Mouse (Mus musculus): ENCODE measurements around the gene Ankrd13c. TPM values are rescaled to one million over a fixed set of nuclear protein-coding genes. Genes with fewer than 3 reads are reported as not detected.

The Ankrd13c gene
- polyA plus RNA-seq, 1 experiment from 2014 or later, result 26.4 TPM

- H3K9ac ChIP-seq (ENCODE audit: low read depth, low read length), result no peak overlapping the region
- H3K9me3 ChIP-seq (ENCODE audit: control insufficient read depth, low read length), result no peaks in the 10 kb centered on the region
- no peaks in the 10 kb centered on the region for H3K4me1 ChIP-seq (ENCODE audit: control insufficient read depth, insufficient read depth, low read length)
- no peak for ATAC-seq (ENCODE audit: low FRiP score, low TSS enrichment)
- 79% methylated on average over 3 of the region's 3 CpGs for WGBS
- H3K4me2 ChIP-seq (replicated peaks; ENCODE audit: low read depth, low read length), result no peak overlapping the region
- no peak overlapping the region for H3K4me3 ChIP-seq (ENCODE audit: low read length)
- no peaks in the 10 kb centered on the region for H3K36me3 ChIP-seq (ENCODE audit: control insufficient read depth, insufficient read depth, low read length)
- no peak overlapping the region for H3K27ac ChIP-seq (ENCODE audit: low read depth, low read length)
- H3K27me3 ChIP-seq (ENCODE audit: control insufficient read depth, insufficient read depth, low read length), result no peaks in the 10 kb centered on the region
Measured at GRCm38 (mm10) chr3:157934301-157934823, 12.7 kb upstream of the Ankrd13c start.

DNA sequence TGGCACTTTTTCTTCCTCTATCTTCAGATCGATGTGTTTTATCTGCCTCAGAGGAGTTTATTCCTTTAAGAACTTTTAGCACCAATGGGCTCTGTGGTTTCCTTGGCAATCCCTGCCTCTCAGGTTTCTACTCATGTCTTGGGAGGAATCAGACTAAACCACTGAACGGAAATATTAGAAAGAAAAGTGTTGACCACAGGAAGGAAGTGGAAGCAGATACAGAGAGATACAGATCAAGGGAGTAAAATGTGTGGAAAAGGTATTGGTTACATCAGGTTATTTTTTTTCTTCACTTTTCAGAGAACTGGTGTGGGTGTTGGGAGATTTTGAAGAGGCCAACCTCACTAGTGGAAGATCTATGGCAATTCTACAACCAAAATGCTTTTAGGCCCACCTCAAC is 8.5 kb upstream of the Ankrd13c start:
- no peak for ATAC-seq (ENCODE audit: low FRiP score, low TSS enrichment)
- 69% methylated on average over 2 of the region's 2 CpGs for WGBS
- H3K9ac ChIP-seq (ENCODE audit: low read depth, low read length), result no peak overlapping the region

GRCm38 (mm10) chr3:157947383-157948280 is 593 bp downstream of the Ankrd13c start:
- Histone ChIP-seq H3K4me2 (replicated peaks; ENCODE audit: low read depth, low read length) (peak overlapping the region; percentile 70), H3K9ac (ENCODE audit: low read depth, low read length) (peak overlapping the region; percentile 88), H3K27ac (ENCODE audit: low read depth, low read length) (peak overlapping the region; percentile 97), H3K36me3 (ENCODE audit: control insufficient read depth, insufficient read depth, low read length) (no peaks in the 10 kb centered on the region), H3K4me3 (ENCODE audit: low read length) (peak overlapping the region; percentile 95), H3K9me3 (ENCODE audit: control insufficient read depth, low read length) (no peaks in the 10 kb centered on the region), H3K27me3 (ENCODE audit: control insufficient read depth, insufficient read depth, low read length) (no peaks in the 10 kb centered on the region), H3K4me1 (ENCODE audit: control insufficient read depth, insufficient read depth, low read length) (peaks cover 7% of the 10 kb centered on the region; the same call in 1 of the 2 replicates)
- WGBS, result under 1% methylated on average over 86 of the region's 93 CpGs
- ATAC-seq (ENCODE audit: low FRiP score, low TSS enrichment), result peak; percentile 78

More for the DNA sequence above, 8.5 kb upstream of the Ankrd13c start:
- Histone ChIP-seq H3K27ac (ENCODE audit: low read depth, low read length) (no peak overlapping the region), H3K36me3 (ENCODE audit: control insufficient read depth, insufficient read depth, low read length) (no peaks in the 10 kb centered on the region), H3K9me3 (ENCODE audit: control insufficient read depth, low read length) (no peaks in the 10 kb centered on the region), H3K4me3 (ENCODE audit: low read length) (no peak overlapping the region), H3K4me2 (replicated peaks; ENCODE audit: low read depth, low read length) (no peak overlapping the region), H3K27me3 (ENCODE audit: control insufficient read depth, insufficient read depth, low read length) (no peaks in the 10 kb centered on the region), H3K4me1 (ENCODE audit: control insufficient read depth, insufficient read depth, low read length) (no peaks in the 10 kb centered on the region)

- no peak overlapping the region for H3K4me2 ChIP-seq (replicated peaks; ENCODE audit: low read depth, low read length)
- no peak overlapping the region for H3K27ac ChIP-seq (ENCODE audit: low read depth, low read length)
- H3K4me3 ChIP-seq (ENCODE audit: low read length), result no peak overlapping the region
- no peak overlapping the region for H3K9ac ChIP-seq (ENCODE audit: low read depth, low read length)
- H3K4me1 ChIP-seq (ENCODE audit: control insufficient read depth, insufficient read depth, low read length), result peaks cover 7% of the 10 kb centered on the region; the same call in 1 of the 2 replicates
- H3K36me3 ChIP-seq (ENCODE audit: control insufficient read depth, insufficient read depth, low read length), result no peaks in the 10 kb centered on the region
- no peak for ATAC-seq (ENCODE audit: low FRiP score, low TSS enrichment)
- H3K27me3 ChIP-seq (ENCODE audit: control insufficient read depth, insufficient read depth, low read length), result no peaks in the 10 kb centered on the region
- WGBS, result 85% methylated on average over 2 of the region's 2 CpGs
- H3K9me3 ChIP-seq (ENCODE audit: control insufficient read depth, low read length), result no peaks in the 10 kb centered on the region
Measured at GRCm38 (mm10) chr3:157952716-157953115, 5.7 kb downstream of the Ankrd13c start.

GRCm38 (mm10) chr3:157955466-157955865 is 8.4 kb downstream of the Ankrd13c start:
- no peak for ATAC-seq (ENCODE audit: low FRiP score, low TSS enrichment)
- no peak overlapping the region for H3K9ac ChIP-seq (ENCODE audit: low read depth, low read length)
- H3K27me3 ChIP-seq (ENCODE audit: control insufficient read depth, insufficient read depth, low read length), result no peaks in the 10 kb centered on the region
- H3K9me3 ChIP-seq (ENCODE audit: control insufficient read depth, low read length), result no peaks in the 10 kb centered on the region
- no peak overlapping the region for H3K4me3 ChIP-seq (ENCODE audit: low read length)
- H3K4me2 ChIP-seq (replicated peaks; ENCODE audit: low read depth, low read length), result no peak overlapping the region
- no peaks in the 10 kb centered on the region for H3K36me3 ChIP-seq (ENCODE audit: control insufficient read depth, insufficient read depth, low read length)
- 97% methylated on average over 2 of the region's 2 CpGs for WGBS
- H3K27ac ChIP-seq (ENCODE audit: low read depth, low read length), result no peak overlapping the region
- no peaks in the 10 kb centered on the region for H3K4me1 ChIP-seq (ENCODE audit: control insufficient read depth, insufficient read depth, low read length)

- Histone ChIP-seq H3K4me1 (ENCODE audit: control insufficient read depth, insufficient read depth, low read length) (no peaks in the 10 kb centered on the region), H3K27ac (ENCODE audit: low read depth, low read length) (no peak overlapping the region), H3K36me3 (ENCODE audit: control insufficient read depth, insufficient read depth, low read length) (no peaks in the 10 kb centered on the region), H3K27me3 (ENCODE audit: control insufficient read depth, insufficient read depth, low read length) (no peaks in the 10 kb centered on the region), H3K4me2 (replicated peaks; ENCODE audit: low read depth, low read length) (no peak overlapping the region), H3K9me3 (ENCODE audit: control insufficient read depth, low read length) (no peaks in the 10 kb centered on the region), H3K4me3 (ENCODE audit: low read length) (no peak overlapping the region), H3K9ac (ENCODE audit: low read depth, low read length) (no peak overlapping the region)
- WGBS, result 94% methylated on average over 3 of the region's 3 CpGs
- ATAC-seq (ENCODE audit: low FRiP score, low TSS enrichment), result no peak
Measured at GRCm38 (mm10) chr3:157956201-157956600, 9.2 kb downstream of the Ankrd13c start.

- Histone ChIP-seq H3K9me3 (ENCODE audit: control insufficient read depth, low read length) (no peaks in the 10 kb centered on the region), H3K36me3 (ENCODE audit: control insufficient read depth, insufficient read depth, low read length) (peaks cover 3% of the 10 kb centered on the region; the same call in 1 of the 2 replicates), H3K27ac (ENCODE audit: low read depth, low read length) (no peak overlapping the region), H3K27me3 (ENCODE audit: control insufficient read depth, insufficient read depth, low read length) (no peaks in the 10 kb centered on the region), H3K9ac (ENCODE audit: low read depth, low read length) (no peak overlapping the region), H3K4me1 (ENCODE audit: control insufficient read depth, insufficient read depth, low read length) (no peaks in the 10 kb centered on the region), H3K4me2 (replicated peaks; ENCODE audit: low read depth, low read length) (no peak overlapping the region), H3K4me3 (ENCODE audit: low read length) (no peak overlapping the region)
- no peak for ATAC-seq (ENCODE audit: low FRiP score, low TSS enrichment)
Measured at GRCm38 (mm10) chr3:157957320-157957719, 10.3 kb downstream of the Ankrd13c start.

DNA sequence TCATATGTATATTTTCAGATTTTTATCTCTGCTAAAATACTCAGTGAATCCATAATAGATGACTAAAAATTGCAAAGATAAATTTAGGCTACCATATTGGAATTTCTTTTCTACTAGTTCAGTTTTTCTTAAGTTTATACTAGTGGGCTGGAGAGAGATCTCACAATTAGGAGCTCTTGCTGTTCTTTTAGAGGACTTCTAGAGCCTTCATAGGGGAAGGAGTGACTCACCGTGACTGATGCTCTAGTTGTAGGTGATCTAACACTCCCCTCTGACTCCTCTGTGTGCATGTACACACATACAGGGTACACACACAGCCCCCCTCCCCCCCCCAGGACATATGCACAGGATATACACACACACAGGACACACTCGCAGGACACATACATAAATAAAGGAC is 24.1 kb downstream of the Ankrd13c start:
- Histone ChIP-seq H3K4me1 (ENCODE audit: control insufficient read depth, insufficient read depth, low read length) (no peaks in the 10 kb centered on the region), H3K27ac (ENCODE audit: low read depth, low read length) (no peak overlapping the region)

DNA sequence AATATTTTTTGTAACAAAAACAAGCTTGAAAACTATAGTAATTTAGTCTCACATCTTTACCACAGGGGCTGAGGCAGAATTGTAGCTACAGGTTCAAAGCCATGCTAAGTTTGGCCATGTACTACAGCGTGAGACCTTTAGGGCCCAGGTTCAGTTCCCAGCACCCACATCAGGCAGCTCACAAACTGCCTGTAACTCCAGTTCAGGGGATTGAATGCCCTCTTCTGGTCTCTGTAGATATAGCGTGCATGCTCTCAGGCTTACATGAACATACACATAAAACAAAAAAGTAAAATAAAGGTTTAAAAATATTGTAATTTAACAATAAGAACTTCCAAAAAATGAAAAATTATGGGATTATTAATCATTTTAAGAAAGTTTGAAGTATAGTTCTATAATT is 26.2 kb downstream of the Ankrd13c start:
- Histone ChIP-seq H3K4me2 (replicated peaks; ENCODE audit: low read depth, low read length) (no peak overlapping the region), H3K27me3 (ENCODE audit: control insufficient read depth, insufficient read depth, low read length) (no peaks in the 10 kb centered on the region), H3K36me3 (ENCODE audit: control insufficient read depth, insufficient read depth, low read length) (no peaks in the 10 kb centered on the region; the same call in 1 of the 2 replicates), H3K4me1 (ENCODE audit: control insufficient read depth, insufficient read depth, low read length) (no peaks in the 10 kb centered on the region), H3K27ac (ENCODE audit: low read depth, low read length) (no peak overlapping the region), H3K9me3 (ENCODE audit: control insufficient read depth, low read length) (no peaks in the 10 kb centered on the region), H3K4me3 (ENCODE audit: low read length) (no peak overlapping the region), H3K9ac (ENCODE audit: low read depth, low read length) (no peak overlapping the region)
- no peak for ATAC-seq (ENCODE audit: low FRiP score, low TSS enrichment)
- WGBS, result 97% methylated on average over 2 of the region's 2 CpGs

More for the DNA sequence above, 24.1 kb downstream of the Ankrd13c start:
- Histone ChIP-seq H3K9me3 (ENCODE audit: control insufficient read depth, low read length) (no peaks in the 10 kb centered on the region), H3K9ac (ENCODE audit: low read depth, low read length) (no peak overlapping the region), H3K4me3 (ENCODE audit: low read length) (no peak overlapping the region), H3K27me3 (ENCODE audit: control insufficient read depth, insufficient read depth, low read length) (no peaks in the 10 kb centered on the region), H3K36me3 (ENCODE audit: control insufficient read depth, insufficient read depth, low read length) (no peaks in the 10 kb centered on the region), H3K4me2 (replicated peaks; ENCODE audit: low read depth, low read length) (no peak overlapping the region)
- WGBS, result 93% methylated on average over 2 of the region's 2 CpGs
- no peak for ATAC-seq (ENCODE audit: low FRiP score, low TSS enrichment)
